Mouse (Mus musculus): ENCODE results near the gene Ctsw.

GRCm38 (mm10) chr19:5449673-5450072, 18.6 kb downstream of the Ctsw start:
- no peak for TF ChIP-seq CTCF (IDR thresholded peaks at IDR 0.05; ENCODE audit: low read depth, low read length)
- TF ChIP-seq POLR2A (IDR thresholded peaks at IDR 0.05; ENCODE audit: extremely low read depth, insufficient read depth, low read length) = no peak
